Mouse (Mus musculus): ENCODE measurements around the gene Cpne4. TPM values are rescaled to one million over a fixed set of nuclear protein-coding genes. Genes with fewer than 3 reads are reported as not detected.

The Cpne4 gene
- total and polyA plus RNA-seq, 3 experiments = not detected

GRCm38 (mm10) chr9:104612523-104612922 lies 65.4 kb downstream of the Cpne4 start:
- Histone ChIP-seq H3K9me3 (replicated peaks; ENCODE audit: insufficient read depth, low read length) (no peaks in the 10 kb centered on the region), H3K27ac (ENCODE audit: control insufficient read depth, low read depth, low read length) (no peak overlapping the region), H3K4me1 (ENCODE audit: control insufficient read depth in 1 of 2, insufficient read depth in 2 of 2, low read length in 2 of 2) (no peaks in the 10 kb centered on the region), H3K27me3 (ENCODE audit: control insufficient read depth in 1 of 2, insufficient read depth in 2 of 2, low read length in 2 of 2) (no peaks in the 10 kb centered on the region), H3K4me3 (ENCODE audit: control insufficient read depth in 1 of 2, insufficient read depth in 1 of 2, low read depth in 2 of 2, low read length in 2 of 2) (no peak overlapping the region), H3K36me3 (ENCODE audit: control insufficient read depth in 1 of 2, insufficient read depth in 2 of 2, low read length in 2 of 2) (no peaks in the 10 kb centered on the region), H3K79me2 (ENCODE audit: control insufficient read depth, insufficient read depth, low read length, poor library complexity) (no peaks in the 10 kb centered on the region), H3K9ac (ENCODE audit: control insufficient read depth, low read depth, low read length, poor library complexity, severe bottlenecking) (no peak overlapping the region)
- no peak for TF ChIP-seq KAT2A (conservative IDR thresholded peaks at IDR 0.05; ENCODE audit: low read depth, low read length)
- no peak for TF ChIP-seq MXI1 (IDR thresholded peaks at IDR 0.05; ENCODE audit: low read depth, low read length)
- no peak for TF ChIP-seq ZNF384 (IDR thresholded peaks at IDR 0.05; ENCODE audit: low read depth, low read length)
- TF ChIP-seq MEF2A (IDR thresholded peaks at IDR 0.05; ENCODE audit: extremely low read depth, insufficient replicate concordance, low read depth, low read length, poor library complexity, severe bottlenecking) = no peak
- no peak for TF ChIP-seq MYB (IDR thresholded peaks at IDR 0.05; ENCODE audit: low read depth, low read length)
- no peak for TF ChIP-seq BHLHE40 (IDR thresholded peaks at IDR 0.05; ENCODE audit: borderline replicate concordance, low read depth, low read length)
- no peak for TF ChIP-seq USF1 (IDR thresholded peaks at IDR 0.05; ENCODE audit: low read depth, low read length)
- no peak for DNase-seq (ENCODE audit: low read depth, low spot score)

DNA sequence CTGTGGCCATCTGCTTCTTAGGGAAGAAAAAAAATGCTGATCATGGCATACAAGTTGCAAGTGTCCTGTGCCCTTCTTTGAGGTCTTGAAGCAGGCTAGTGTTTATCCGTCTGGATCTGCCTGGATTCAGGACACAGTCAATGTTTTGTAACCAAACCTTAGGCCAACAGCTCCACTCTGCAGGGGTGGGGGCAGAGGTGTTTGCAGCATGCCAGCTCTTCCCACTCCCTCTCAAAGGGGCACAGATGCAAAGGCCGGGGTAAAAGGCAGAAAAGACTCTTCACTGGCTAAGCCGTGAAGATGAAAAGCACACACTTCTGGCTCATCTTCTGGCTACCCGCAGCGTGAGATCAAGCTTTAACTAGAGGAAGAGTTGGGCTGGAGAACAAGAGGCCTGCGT lies 69.6 kb downstream of the Cpne4 start:
- Histone ChIP-seq H3K4me3 (ENCODE audit: control insufficient read depth in 1 of 2, insufficient read depth in 1 of 2, low read depth in 2 of 2, low read length in 2 of 2) (no peak overlapping the region), H3K36me3 (ENCODE audit: control insufficient read depth in 1 of 2, insufficient read depth in 2 of 2, low read length in 2 of 2) (no peaks in the 10 kb centered on the region), H3K9me3 (replicated peaks; ENCODE audit: insufficient read depth, low read length) (no peaks in the 10 kb centered on the region), H3K4me1 (ENCODE audit: control insufficient read depth in 1 of 2, insufficient read depth in 2 of 2, low read length in 2 of 2) (no peaks in the 10 kb centered on the region), H3K9ac (ENCODE audit: control insufficient read depth, low read depth, low read length, poor library complexity, severe bottlenecking) (no peak overlapping the region), H3K79me2 (ENCODE audit: control insufficient read depth, insufficient read depth, low read length, poor library complexity) (no peaks in the 10 kb centered on the region), H3K27me3 (ENCODE audit: control insufficient read depth in 1 of 2, insufficient read depth in 2 of 2, low read length in 2 of 2) (no peaks in the 10 kb centered on the region), H3K27ac (ENCODE audit: control insufficient read depth, low read depth, low read length) (no peak overlapping the region)
- TF ChIP-seq POLR2A (IDR thresholded peaks at IDR 0.05; ENCODE audit: control insufficient read depth in 1 of 2, insufficient read depth in 1 of 2, low read depth in 1 of 2, low read length in 2 of 2, poor library complexity in 1 of 2) = no peak
- no peak for DNase-seq (ENCODE audit: low read depth, low spot score)

GRCm38 (mm10) chr9:104623564-104623963 lies 76.5 kb downstream of the Cpne4 start:
- Histone ChIP-seq H3K4me3 (ENCODE audit: control insufficient read depth in 1 of 2, insufficient read depth in 1 of 2, low read depth in 2 of 2, low read length in 2 of 2) (no peak overlapping the region), H3K79me2 (ENCODE audit: control insufficient read depth, insufficient read depth, low read length, poor library complexity) (no peaks in the 10 kb centered on the region), H3K4me1 (ENCODE audit: control insufficient read depth in 1 of 2, insufficient read depth in 2 of 2, low read length in 2 of 2) (no peaks in the 10 kb centered on the region), H3K9ac (ENCODE audit: control insufficient read depth, low read depth, low read length, poor library complexity, severe bottlenecking) (no peak overlapping the region), H3K36me3 (ENCODE audit: control insufficient read depth in 1 of 2, insufficient read depth in 2 of 2, low read length in 2 of 2) (no peaks in the 10 kb centered on the region), H3K27ac (ENCODE audit: control insufficient read depth, low read depth, low read length) (no peak overlapping the region), H3K27me3 (ENCODE audit: control insufficient read depth in 1 of 2, insufficient read depth in 2 of 2, low read length in 2 of 2) (no peaks in the 10 kb centered on the region), H3K9me3 (replicated peaks; ENCODE audit: insufficient read depth, low read length) (no peaks in the 10 kb centered on the region)
- no peak for DNase-seq (ENCODE audit: low read depth, low spot score)
- TF ChIP-seq NRF1 (IDR thresholded peaks at IDR 0.05; ENCODE audit: insufficient read depth, low read depth, low read length, poor library complexity, severe bottlenecking) (no peak), MAZ (IDR thresholded peaks at IDR 0.05; ENCODE audit: low read depth, low read length) (no peak), ETS1 (IDR thresholded peaks at IDR 0.05; ENCODE audit: low read depth, low read length) (no peak), POLR2AphosphoS5 (IDR thresholded peaks at IDR 0.05; ENCODE audit: borderline replicate concordance, low read depth, low read length) (no peak), MEF2A (IDR thresholded peaks at IDR 0.05; ENCODE audit: extremely low read depth, insufficient replicate concordance, low read depth, low read length, poor library complexity, severe bottlenecking) (no peak), RCOR1 (IDR thresholded peaks at IDR 0.05; ENCODE audit: low read depth, low read length) (no peak), JUND (IDR thresholded peaks at IDR 0.05; ENCODE audit: low read depth, low read length) (no peak), MYB (IDR thresholded peaks at IDR 0.05; ENCODE audit: low read depth, low read length) (no peak), TBP (IDR thresholded peaks at IDR 0.05; ENCODE audit: low read depth, low read length) (no peak), ZMIZ1 (IDR thresholded peaks at IDR 0.05; ENCODE audit: low read depth, low read length) (no peak)

All from MEL (cell line).